Mouse (Mus musculus): ENCODE data around the gene Dennd4a.

Dennd4a gene

DNA sequence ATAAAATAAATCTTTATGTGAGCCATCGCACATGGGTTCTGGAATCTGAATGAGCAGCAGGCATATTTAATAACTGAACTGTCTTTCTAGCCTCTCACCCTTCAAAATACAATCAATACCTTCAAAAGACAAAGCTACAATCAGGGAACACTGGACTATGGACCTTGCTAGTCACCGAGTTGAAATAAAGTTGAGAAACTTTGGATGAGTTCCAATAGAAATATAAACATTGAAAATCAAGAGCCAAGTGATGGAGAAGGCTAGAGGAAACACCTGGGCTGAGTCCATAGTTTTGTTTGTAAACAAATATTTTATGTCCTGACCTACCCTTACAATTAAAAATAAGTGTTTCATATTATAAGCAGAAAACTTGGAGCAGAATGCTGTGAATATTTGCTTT lies 102.8 kb downstream of the Dennd4a start:
- no peak for DNase-seq (ENCODE audit: low spot score)

DNA sequence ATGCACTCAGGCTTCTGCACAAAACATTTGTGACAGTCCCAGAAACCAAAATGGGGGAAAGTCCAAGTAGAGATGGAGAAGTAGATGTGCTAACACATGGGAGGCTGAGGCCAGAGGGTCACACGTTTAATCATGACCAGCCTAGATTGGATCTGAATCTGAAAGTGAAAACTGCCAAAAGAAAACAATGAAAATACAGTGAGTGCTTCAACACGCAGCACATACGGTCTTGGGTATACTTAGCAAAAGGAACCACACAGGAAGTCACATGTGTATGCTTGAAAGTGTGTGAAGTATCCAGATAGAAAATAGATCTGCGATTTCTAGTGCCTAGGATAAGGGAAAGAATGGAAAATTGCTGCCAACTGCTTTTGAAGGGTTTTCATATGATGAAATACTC lies 103.5 kb downstream of the Dennd4a start:
- no peak for DNase-seq (ENCODE audit: low spot score)

DNA sequence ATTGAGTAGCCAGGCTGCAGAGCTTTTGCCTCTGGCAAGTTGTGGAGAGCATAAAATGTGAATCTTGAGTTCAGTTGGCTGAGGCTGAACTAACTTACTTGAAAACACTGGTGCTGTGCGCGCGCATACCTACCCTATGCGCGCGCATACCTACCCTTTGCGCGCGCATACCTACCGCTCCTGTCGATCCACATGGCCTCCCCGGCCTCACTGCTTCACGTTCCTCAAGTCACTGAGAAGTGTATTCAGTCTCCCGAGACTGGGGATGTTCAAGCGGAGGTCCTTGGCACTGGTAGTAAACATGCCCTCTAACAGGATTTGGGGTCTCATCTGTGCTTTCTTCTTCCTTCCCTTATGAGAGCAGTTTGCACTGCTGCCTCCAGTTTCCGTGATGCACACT lies 107.4 kb downstream of the Dennd4a start:
- no peak for DNase-seq (ENCODE audit: low spot score)

DNA sequence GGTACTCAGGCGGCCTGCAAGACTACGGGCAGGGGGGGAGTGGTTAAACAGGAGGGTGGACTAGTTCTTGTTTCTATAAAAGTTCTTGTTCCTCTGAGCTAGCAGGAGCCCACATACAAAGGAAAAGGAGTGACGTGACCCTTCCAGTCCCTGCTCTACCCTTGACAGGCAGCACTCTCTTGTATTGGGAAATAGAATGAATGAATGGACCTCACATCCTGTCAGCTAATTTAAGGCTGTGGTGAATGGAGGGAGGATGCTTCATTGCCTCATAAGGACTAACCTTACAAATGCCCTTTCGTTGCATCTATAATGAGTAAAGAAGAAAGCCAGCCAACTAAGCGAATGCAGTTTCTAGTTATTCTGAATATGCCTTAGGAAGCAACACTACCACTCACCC lies 114.6 kb downstream of the Dennd4a start:
- no peak for DNase-seq (ENCODE audit: low spot score)

DNA sequence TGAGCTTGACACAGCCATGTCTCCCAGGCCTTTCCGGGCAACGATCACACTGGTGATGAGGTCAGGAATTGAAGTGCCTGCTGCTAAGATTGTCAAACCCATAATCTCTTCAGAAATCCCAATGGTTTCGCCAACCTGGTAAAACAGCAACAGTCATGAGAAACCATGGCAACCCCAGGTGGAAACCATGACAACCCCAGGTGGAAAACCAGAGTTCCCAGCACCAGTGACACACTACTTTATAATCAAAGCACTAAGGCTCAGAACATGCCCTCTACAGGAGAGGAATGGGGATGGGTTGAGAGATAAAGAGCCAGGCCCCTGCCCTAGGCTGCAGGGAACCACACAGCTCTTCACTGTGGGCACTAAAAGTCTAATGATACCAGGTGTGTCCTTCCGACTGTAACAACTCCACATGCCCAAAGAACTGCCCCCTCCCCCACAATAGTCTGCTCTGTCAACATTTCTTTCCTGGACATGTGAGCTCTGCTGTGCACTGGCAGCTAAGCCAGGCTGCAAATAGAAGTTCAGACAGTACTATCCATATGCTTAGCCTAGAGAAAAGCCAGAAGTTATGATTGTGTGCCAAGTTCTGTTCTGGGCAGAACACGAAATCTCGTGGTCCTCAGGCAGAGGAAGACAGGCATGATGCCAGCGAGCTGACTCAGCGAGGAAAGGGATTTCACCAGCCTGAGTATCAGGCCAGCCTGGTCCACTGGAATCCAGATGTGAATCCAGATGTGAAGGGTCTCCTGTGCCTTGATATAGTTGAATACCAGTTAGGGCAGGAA lies 115.3 kb downstream of the Dennd4a start:
- DNase-seq (ENCODE audit: low spot score): peak; percentile 86

DNA sequence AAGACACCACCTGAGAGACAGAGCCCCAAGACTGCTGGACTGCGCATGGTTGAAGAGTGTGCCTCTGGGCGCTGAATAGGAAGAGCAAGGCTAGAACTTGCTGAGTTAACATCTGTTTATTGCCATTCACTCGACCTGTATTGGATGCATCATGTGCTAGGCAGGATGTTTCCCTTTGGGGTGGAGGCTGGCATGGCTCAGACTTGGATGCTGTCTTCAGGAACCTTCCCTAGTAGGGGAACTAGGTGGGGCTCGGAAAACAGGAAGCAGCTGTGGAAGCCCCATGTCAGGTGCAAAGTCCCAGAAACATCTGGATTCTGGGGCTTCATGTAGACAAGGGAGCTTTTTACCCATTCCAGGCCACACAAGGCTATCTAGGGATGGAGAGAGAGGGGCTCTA lies 119.1 kb downstream of the Dennd4a start:
- no peak for DNase-seq (ENCODE audit: low spot score)

DNA sequence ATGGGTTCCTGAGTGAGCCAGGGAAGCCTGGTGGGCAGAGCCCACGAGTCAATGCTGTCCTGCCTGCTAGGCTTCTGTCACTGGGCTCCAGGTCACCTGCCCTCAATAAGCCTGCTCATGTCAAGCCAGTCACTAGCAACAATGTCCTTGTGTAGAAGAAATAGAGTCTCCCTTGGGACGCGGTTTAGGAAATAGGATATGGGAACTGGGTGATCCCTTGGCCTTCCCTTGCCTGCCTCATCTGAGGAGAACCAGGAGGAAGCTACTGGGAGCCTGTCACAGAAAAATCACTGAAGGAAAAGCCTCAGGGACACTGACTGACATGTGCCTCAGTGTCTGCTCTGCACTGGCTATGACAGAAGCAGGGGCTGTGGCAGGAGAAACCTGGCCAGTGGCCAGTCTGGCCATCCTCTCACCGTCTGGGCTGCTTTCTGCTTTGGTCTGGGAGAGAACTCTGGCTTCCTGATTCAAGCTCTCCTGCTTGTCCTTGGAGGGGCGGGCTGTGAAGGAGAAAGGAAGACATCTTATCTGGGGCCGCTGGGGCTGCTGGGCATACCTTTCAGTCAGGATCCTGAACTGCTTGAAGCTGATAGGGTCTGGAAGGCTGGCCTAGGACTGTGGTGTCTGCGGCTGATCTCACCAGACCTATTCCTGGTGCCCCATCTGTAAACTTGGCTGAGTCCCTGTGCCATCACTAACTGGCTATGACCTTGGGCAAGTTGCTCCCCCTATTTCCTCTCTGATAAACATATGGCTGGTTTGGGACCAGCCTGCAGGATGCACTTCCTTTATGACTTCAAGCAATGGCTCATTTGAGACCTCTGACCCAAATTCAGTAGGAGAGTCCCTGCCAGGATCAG lies 120.8 kb downstream of the Dennd4a start:
- no peak for DNase-seq (ENCODE audit: low spot score)

DNA sequence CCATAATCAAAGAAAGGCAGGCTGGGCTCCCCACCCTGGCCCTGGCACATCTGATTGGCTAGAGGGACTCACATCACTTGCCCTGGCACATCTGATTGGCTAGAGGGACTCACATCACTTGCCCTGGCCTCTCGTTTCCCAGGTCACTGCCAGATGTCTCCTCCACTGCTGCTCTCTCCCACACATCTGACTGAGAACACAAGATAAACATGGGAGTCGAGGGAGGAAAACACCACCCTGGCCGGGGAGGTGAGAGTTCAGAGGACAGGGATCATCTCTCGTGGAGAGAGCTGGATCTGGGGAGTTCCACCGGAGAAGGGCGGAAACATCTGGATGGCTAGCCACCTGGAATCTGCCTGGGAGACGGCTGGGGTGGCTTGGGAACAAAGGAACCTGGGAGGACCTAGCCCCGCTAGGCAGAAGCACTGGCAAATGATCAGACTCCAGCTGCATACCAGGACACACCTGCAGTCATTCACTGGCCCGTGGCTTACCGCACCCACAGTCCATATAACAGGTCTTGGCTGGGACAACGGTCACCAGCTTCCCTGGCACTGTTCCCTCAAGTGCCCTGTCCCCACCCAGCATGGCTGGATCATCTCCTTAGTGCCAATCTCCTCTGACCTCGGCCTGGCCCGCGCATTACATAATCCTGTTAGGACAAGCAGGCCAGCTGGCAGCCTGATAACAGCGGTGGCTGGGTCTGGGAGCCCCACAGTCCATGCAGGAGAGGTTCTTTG lies 123.0 kb downstream of the Dennd4a start:
- no peak for DNase-seq (ENCODE audit: low spot score)

DNA sequence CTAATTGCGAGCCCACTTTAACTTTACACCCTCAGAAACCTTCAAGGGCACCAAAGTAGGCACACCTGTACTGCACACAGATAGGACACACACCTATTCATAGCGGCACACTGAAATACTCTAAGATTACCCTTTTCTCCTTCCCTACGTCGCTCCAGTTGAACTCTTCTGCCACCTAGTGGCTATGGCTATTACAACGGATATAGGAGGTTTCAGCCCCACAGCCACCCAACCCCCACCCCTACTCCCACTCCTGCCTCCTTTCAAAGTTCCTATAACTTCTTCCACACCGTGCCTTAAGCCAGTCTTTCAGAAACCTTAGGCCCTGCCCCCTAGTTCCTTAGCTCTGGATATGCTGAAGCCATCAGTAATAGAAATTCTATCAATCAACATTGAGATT lies 125.4 kb downstream of the Dennd4a start:
- DNase-seq (ENCODE audit: low spot score): peak; percentile 75

DNA sequence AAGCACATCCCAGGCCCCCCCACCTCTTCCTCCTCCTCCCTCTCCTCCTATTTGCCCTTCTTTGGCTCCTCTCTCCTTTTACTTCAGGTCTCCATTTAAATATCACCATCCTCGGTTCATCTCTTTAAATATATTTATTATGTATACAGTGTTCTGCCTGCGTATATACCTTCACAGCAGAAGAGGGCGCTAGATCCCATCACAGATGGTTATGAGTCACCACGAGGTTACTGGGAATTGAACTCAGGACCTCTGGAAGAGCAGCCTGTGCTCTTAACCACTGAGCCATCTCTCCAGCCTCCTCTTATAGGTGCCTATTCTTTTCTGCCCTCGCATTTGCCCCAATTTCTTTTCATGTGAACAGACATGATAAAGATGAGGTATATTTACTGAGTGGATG lies 126.4 kb downstream of the Dennd4a start:
- no peak for DNase-seq (ENCODE audit: low spot score)

DNA sequence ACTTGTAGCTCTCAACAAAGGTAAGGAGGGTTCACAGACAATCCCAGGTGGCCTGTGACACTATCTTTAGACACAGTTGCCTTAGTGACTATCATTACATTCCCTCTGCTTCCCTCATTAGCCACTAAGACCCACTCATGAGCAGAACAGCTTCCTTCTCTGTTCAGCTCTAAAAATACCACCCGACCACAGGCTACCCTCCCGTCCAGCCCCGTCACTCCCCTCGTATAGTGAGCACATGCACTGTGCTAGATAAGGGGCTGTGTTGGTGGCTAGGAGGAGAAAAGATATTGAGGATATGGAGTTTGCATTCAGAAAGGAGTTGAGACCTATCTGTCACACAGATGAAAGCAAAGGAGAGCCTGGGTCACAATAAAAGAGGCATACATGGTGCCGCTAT lies 127.4 kb downstream of the Dennd4a start:
- DNase-seq (ENCODE audit: low spot score): no peak

DNA sequence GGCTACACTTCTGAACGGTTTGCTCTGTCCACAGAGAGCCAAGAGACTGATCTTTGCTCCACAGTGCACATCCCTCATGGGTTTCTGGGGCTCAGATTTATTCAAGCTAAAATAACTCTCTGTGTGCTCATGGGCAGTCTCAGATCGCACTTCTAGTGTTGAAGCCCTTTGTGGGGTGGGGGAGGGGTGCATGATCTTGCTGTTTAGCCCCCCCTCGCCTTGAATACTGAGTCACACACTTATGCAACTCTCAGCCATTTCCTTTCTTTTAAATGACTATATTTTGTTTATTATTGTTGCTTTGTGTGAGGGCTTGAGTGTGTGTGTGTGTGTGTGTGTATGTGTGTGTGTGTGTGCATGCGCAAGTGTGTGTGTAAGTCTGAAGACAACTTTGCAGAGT lies 128.1 kb downstream of the Dennd4a start:
- DNase-seq (ENCODE audit: low spot score): no peak

DNA sequence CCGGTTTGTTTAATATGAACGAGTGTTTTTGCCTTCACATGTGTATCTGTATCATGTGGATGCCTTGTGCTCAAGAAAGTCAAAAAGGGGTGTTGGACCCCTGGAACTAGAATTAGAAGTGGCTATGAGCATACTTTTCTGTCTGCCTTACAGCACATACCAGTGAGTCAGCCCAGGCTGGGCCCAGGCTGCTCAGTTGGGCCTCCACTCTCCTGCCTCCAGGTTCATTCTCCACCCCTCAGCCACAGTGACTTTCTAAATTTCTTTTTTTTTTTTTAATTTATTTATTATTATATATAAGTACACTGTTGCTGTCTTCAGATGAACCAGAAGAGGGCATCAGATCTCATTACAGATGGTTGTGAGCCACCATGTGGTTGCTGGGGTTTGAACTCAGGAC lies 128.7 kb downstream of the Dennd4a start:
- DNase-seq (ENCODE audit: low spot score): no peak

DNA sequence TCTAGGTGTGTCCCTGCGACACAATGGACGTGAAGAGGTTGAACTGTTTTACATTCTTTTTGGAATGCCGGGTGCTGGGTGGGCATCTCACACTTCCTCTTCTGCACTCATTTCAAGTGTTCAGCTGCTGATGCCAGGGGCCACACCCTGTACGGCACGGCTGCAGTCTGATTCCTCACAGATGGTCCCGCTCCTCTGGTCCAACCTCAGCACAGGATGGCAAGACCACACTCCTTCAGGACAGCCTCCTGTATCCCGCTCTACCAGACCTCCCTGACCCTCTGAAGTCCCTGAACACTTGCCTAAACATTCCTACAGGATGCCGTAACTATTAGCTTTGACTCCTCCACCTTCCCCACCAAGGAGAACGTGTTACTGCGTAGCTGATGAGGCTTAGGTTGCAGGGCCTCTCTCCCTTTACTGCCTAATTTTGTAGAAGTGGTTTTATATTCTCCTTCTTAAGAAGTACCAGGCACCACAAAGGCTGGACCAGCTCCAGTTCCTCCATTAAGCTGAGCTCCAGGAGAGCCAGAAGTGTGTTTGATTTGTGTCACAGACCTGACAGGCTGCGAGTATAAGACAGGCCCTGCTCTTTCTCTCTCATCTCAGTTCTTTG lies 129.7 kb downstream of the Dennd4a start:
- no peak for DNase-seq (ENCODE audit: low spot score)

DNA sequence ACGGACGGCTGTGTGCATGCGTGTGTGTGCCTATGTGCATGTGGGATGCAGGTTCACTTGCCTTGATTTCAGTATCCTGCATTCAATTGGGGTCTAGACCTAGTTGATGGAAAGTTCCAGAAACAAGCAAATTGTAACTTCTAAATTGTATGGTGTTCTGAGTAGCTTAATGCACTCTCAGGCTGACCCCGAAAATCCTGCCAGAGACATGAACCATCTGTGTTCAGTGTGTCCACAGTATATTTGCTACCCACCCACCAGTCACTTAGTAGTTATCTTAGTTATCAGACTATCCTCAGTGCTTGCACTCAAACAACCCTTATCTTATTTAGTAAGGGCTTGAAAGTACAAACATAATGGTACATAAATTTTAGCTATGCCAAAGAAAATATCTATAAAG lies 130.5 kb downstream of the Dennd4a start:
- DNase-seq (ENCODE audit: low spot score): no peak

DNA sequence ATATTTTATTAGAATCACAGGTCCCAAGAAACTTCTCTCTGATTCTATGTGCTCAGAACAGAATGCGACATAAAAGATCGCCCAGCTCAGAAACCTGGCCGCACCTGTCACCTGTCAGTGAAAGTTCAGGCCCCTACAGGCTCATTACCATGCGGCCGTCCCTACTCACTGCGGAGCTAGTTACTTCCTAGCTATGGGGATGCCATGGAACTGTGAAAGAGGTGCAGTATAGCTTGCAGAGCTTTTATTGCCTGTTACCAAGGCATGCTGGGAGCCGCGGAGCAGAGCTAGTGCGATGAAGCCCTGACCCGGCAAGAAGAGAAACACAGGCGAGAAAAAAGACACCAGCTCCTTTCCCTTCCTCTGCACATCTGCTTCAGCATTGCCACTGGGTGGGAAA lies 132.9 kb downstream of the Dennd4a start:
- no peak for DNase-seq (ENCODE audit: low spot score)

DNA sequence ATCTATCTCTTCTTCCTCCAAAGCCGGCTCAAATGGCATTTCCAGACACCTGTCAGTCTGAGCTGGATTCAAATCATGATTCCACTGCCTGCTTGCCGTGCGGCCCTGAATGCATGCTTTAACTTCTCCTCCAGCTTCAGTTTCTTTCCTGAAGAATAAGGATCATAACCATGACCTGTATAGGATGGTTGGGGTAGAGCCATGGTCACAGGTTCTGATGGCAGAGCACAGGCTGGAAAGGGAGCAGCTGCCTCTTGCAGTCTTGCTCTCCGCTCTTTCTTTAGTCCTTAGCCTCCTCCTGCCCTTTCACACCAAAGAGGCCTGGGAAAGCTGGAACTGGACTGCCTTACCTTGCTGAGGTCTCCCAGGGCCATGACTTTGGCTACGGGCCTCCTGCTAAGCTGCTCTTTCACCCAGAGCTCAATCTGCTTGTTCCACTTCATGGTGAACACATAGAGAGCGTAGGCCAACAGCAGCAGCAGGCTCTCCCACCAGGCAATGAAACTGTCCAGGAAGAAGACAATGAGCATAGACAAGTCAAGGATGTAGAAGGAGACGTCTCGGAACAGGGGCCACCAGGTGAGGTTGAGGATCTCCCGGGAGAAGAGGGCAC lies 136.4 kb downstream of the Dennd4a start:
- no peak for DNase-seq (ENCODE audit: low spot score)

DNA sequence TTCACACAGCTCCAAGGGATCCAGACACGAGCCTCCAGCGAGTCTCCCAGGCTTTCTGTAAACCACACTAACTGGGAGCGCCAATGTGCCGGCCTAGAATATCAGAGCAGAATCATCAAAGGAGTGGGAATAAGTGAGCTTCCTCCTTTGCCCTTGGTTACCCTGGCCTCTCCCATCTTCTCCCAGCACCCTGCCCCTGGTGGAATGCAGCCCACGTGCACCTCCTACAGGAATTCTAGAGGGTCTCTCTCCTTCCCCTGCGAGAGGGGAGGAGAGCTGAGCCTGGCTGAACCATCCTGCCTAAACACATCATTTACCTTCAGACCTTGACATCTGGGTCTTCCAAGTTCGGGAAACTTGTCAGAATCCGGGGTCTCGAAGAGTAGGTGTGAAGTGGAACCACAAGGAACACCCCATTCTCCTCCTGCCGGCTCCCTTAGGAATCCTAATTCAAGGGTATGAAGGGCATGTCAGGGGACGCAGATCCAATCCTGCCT lies 140.1 kb downstream of the Dennd4a start, which contains the start of gene Slc24a1:
Gene Slc24a1 (minus strand): TSS at position 447 of the 497 bp plus-strand sequence.
- DNase-seq (ENCODE audit: low spot score): no peak

DNA sequence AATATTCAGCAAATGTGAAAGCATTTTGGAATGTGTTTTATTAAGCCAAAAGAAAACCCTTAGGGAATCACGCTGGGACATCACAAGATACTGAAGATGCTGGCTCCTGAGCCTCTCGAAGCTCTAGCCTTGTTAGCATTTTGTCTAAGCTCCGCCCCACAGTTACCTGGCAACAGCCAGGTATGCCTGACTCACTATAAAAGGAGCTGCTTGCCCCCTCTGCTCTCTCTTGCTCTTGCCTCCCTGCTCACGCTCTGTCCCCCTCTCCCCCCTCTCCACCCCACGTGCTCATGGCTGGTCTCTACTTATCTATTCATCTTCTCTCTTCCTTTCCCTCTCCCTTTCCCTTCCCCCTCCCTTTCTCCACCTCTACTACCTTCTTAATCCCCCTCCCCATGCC lies 140.9 kb downstream of the Dennd4a start:
- DNase-seq (ENCODE audit: low spot score): no peak

DNA sequence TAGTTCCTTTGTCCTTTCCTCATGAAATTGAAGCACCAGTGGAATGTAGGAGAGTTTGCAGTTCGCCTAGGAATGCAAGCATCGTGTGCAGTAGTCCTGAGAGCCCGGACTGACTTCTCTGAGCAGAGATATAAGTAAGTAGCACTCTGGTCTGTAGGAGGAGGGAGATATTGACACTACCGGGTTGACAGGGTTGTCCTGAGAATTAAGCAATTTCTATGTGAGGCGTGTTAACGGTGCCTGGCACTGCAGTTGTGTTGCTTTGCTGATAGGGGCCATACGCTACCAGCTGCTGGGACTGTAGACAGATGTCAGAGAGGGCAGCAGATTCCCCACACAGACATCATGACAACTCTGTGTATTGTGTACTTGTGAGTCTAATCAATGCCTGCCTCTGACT lies 142.1 kb downstream of the Dennd4a start:
- DNase-seq (ENCODE audit: low spot score): no peak

DNA sequence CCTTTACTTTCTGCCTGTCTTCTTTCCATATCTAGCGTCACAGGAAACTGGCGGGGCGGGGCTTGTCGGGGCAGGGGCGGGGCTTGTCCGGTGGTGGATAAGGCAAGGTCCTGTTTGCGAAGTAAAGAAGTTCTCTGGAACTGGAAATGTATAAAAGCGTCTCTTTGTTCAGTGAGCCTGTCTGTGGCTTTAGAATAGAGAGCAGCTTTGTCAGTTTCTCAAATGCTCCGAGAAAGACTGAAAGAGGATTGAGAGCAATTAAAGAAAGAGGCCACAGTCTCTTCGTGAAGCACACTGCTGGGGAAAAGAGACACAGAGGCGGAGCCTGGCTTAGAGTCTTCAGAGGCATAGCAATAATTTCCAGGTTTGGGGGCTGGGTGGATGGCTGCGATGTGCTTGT lies 145.2 kb downstream of the Dennd4a start:
- no peak for DNase-seq (ENCODE audit: low spot score)

DNA sequence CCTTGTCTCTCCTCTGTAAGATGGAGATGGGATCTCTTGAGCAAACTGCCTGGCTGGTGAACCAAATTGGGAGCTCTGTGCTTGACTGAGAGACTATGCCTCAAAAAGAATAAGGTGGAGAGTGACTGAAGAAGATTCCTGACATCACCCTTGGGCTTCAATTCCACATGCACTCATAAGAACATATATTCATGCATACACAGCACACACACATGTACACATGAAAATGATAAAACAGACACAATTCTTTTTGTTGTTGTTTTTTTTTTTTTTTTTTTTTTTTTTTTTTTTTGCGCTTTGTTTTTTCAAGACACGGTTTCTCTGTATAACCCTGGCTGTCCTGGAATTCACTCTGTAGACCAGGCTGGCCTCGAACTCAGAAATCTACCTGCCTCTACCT lies 146.1 kb downstream of the Dennd4a start:
- no peak for DNase-seq (ENCODE audit: low spot score)

All from layer of hippocampus, adult 11-12 months (tissue).